Mouse (Mus musculus) cerebellum, postnatal 4 days (tissue): ENCODE measurements around the gene Kmt2e.

ENCODE experiments used
- DNase-seq, 2 experiments: peaks; one replicate each; pipeline ENCODE4 v3.0.0; 2022; ENCODE audit warnings: low spot score in 2 of 2, mixed read lengths in 1 of 2

Gene Kmt2e

GRCm38 (mm10) chr5:23410718-23411101 is 23.5 kb upstream of the Kmt2e start:
- no peak for DNase-seq

- DNase-seq = no peak
Observed at GRCm38 (mm10) chr5:23411640-23412039, 22.6 kb upstream of the Kmt2e start.

GRCm38 (mm10) chr5:23412247-23412948 is 21.8 kb upstream of the Kmt2e start:
- DNase-seq = no peak

- DNase-seq = no peak
Observed at GRCm38 (mm10) chr5:23413058-23413457, 21.2 kb upstream of the Kmt2e start.

- DNase-seq = peak in 1 of 2 experiments; percentile 23
Observed at GRCm38 (mm10) chr5:23413575-23414470, 20.4 kb upstream of the Kmt2e start.

- no peak for DNase-seq
Observed at GRCm38 (mm10) chr5:23414490-23415126, 19.6 kb upstream of the Kmt2e start.

- no peak for DNase-seq
Observed at GRCm38 (mm10) chr5:23415571-23416285, 18.5 kb upstream of the Kmt2e start.

- no peak for DNase-seq
Observed at GRCm38 (mm10) chr5:23416286-23416643, 18.0 kb upstream of the Kmt2e start.

- DNase-seq = no peak
Observed at GRCm38 (mm10) chr5:23417716-23418115, 16.5 kb upstream of the Kmt2e start.

- DNase-seq = peak; percentile 61 to 79
Observed at GRCm38 (mm10) chr5:23418147-23418781, 16.0 kb upstream of the Kmt2e start.

- no peak for DNase-seq
Observed at GRCm38 (mm10) chr5:23418797-23419595, 15.2 kb upstream of the Kmt2e start.

- no peak for DNase-seq
Observed at GRCm38 (mm10) chr5:23419616-23420170, 14.5 kb upstream of the Kmt2e start.

GRCm38 (mm10) chr5:23420410-23420809 is 13.8 kb upstream of the Kmt2e start:
- DNase-seq = no peak

GRCm38 (mm10) chr5:23421440-23421839 is 12.8 kb upstream of the Kmt2e start:
- no peak for DNase-seq

GRCm38 (mm10) chr5:23423036-23423435 is 11.2 kb upstream of the Kmt2e start:
- no peak for DNase-seq

- DNase-seq = no peak
Observed at GRCm38 (mm10) chr5:23427501-23427900, 6.7 kb upstream of the Kmt2e start.

- DNase-seq = no peak
Observed at GRCm38 (mm10) chr5:23431070-23431864, 3.0 kb upstream of the Kmt2e start.

- no peak for DNase-seq
Observed at GRCm38 (mm10) chr5:23431948-23432707, 2.1 kb upstream of the Kmt2e start.
